Comparison of ENCODE assay signal across 8 mouse cellular contexts in the genomic region with DNA sequence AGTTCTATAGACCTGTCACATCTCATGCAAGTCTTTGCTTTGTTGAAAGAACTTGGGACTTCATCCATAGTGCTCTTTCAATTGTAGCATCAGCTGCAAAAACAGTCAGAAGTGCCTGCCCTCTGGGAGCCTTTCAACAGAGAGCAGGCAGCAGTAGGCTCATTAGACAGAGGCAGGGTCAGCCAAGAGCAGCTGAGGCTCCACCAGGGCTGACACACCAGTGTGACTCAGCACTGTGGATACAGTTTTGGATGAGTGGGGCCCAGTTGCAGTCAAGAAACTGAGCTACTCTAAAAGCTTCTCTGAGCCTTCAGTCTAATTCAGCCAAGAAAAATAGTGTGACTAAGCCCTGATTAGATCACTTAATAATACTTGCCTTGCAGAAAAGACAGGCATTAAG.
A peak's percentile ranks its signal among the peaks of the same experiment; 100 is the strongest.
DNase-seq lines count a peak whose midpoint lies in the region; ATAC-seq and TF ChIP-seq lines count a peak whose summit lies in the region.
"Had no signal": no experiment of that assay in that cellular context is flagged by ENCODE, and none has a peak within 500 bp of the region (broad histone marks: within the 10 kb centered on the region; RNA-seq: fewer than 3 reads in every experiment).

No protein-coding gene starts in this region.

- no peak; a peak in 1 of 4 replicates for TF ChIP-seq EP300 in MEL (IDR thresholded peaks at IDR 0.05; ENCODE audit: low read depth in 1 of 2, low read length in 2 of 2)

- no peaks in the 10 kb centered on the region for H3K9me3 ChIP-seq in MEL (replicated peaks; ENCODE audit: insufficient read depth, low read length)
- H3K9me3 ChIP-seq in embryonic facial prominence, embryonic 11.5 days (replicated peaks; ENCODE audit: control insufficient read depth, low read length) = no peaks in the 10 kb centered on the region

- no peak for TF ChIP-seq POLR2A in MEL (IDR thresholded peaks at IDR 0.05; ENCODE audit: control insufficient read depth in 1 of 2, insufficient read depth in 1 of 2, low read depth in 1 of 2, low read length in 2 of 2, poor library complexity in 1 of 2)

- H3K79me2 ChIP-seq in MEL (ENCODE audit: control insufficient read depth, insufficient read depth, low read length, poor library complexity) = no peaks in the 10 kb centered on the region

- no peaks in the 10 kb centered on the region for H3K27me3 ChIP-seq in MEL (ENCODE audit: control insufficient read depth in 1 of 2, insufficient read depth in 2 of 2, low read length in 2 of 2)
- H3K27me3 ChIP-seq in embryonic facial prominence, embryonic 11.5 days (ENCODE audit: control insufficient read depth, insufficient read depth, low read length) = no peaks in the 10 kb centered on the region

- DNase-seq in 3T3-L1 (ENCODE audit: low read depth, low spot score) = peak; percentile 88
- peak; percentile 50 for DNase-seq in MEL (ENCODE audit: low read depth, low spot score)
- DNase-seq in embryonic facial prominence, embryonic 11.5 days (ENCODE audit: low spot score) = no peak
- DNase-seq in heart, postnatal 14 days = peak; percentile 9
- no peak for DNase-seq in thymus, postnatal 25 days
- DNase-seq in cerebellum, postnatal 25 days = no peak
- DNase-seq: right cerebral cortex, adult 18-20 months had no signal

- no peak overlapping the region for H3K9ac ChIP-seq in MEL (ENCODE audit: control insufficient read depth, low read depth, low read length, poor library complexity, severe bottlenecking)
- no peak overlapping the region for H3K9ac ChIP-seq in embryonic facial prominence, embryonic 11.5 days (replicated peaks; ENCODE audit: low read length)

- no peak for TF ChIP-seq RAD21 in MEL (IDR thresholded peaks at IDR 0.05; ENCODE audit: low read depth, low read length)

- no peak overlapping the region for H3K4me3 ChIP-seq in MEL (ENCODE audit: control insufficient read depth in 1 of 2, insufficient read depth in 1 of 2, low read depth in 2 of 2, low read length in 2 of 2)
- H3K4me3 ChIP-seq in embryonic facial prominence, embryonic 11.5 days (ENCODE audit: low read depth, low read length) = no peak overlapping the region

- TF ChIP-seq CTCF in MEL (IDR thresholded peaks at IDR 0.05 in 2 of 3, conservative IDR thresholded peaks at IDR 0.05 in 1 of 3; ENCODE audit: control insufficient read depth in 1 of 3, insufficient read depth in 1 of 3, low read depth in 2 of 3, low read length in 3 of 3, poor library complexity in 1 of 3, severe bottlenecking in 1 of 3) = no peak

- peak; percentile 80 for ATAC-seq in embryonic facial prominence, embryonic 11.5 days (replicated peaks; ENCODE audit: insufficient number of reproducible peaks, low FRiP score, low TSS enrichment, low read depth)
- ATAC-seq in monocyte, adult 5-6 weeks (replicated peaks; ENCODE audit: insufficient number of reproducible peaks, low FRiP score, low TSS enrichment, poor library complexity, severe bottlenecking) = no peak

- intact Hi-C loops in heart, postnatal 14 days (cut with DNase I) = no loop called here

- peak overlapping the region; percentile 36; the same call in 1 of the 2 replicates for H3K27ac ChIP-seq in MEL (ENCODE audit: control insufficient read depth, low read depth, low read length)
- H3K27ac ChIP-seq in embryonic facial prominence, embryonic 11.5 days (replicated peaks; ENCODE audit: low read depth, low read length) = no peak overlapping the region

- H3K4me1 ChIP-seq in MEL (ENCODE audit: control insufficient read depth in 1 of 2, insufficient read depth in 2 of 2, low read length in 2 of 2) = peaks cover 0 to 3% of the 10 kb centered on the region in 2 experiments; a peak in 2 of 4 replicates
- no peaks in the 10 kb centered on the region for H3K4me1 ChIP-seq in embryonic facial prominence, embryonic 11.5 days (ENCODE audit: control insufficient read depth, insufficient read depth, low read length)

- no peak overlapping the region for H3K4me2 ChIP-seq in embryonic facial prominence, embryonic 11.5 days (ENCODE audit: low read depth, low read length)

- no peaks in the 10 kb centered on the region; a peak in 1 of 4 replicates for H3K36me3 ChIP-seq in MEL (ENCODE audit: control insufficient read depth in 1 of 2, insufficient read depth in 2 of 2, low read length in 2 of 2)
- H3K36me3 ChIP-seq in embryonic facial prominence, embryonic 11.5 days (replicated peaks; ENCODE audit: control insufficient read depth, insufficient read depth, low read depth, low read length) = no peaks in the 10 kb centered on the region

TF ChIP-seq in MEL, 35 proteins besides CTCF, POLR2A, EP300 and RAD21:
- no peak for TF ChIP-seq RCOR1 (IDR thresholded peaks at IDR 0.05; ENCODE audit: low read depth, low read length)
- TF ChIP-seq TCF12 (IDR thresholded peaks at IDR 0.05; ENCODE audit: low read depth, low read length) = no peak
- TF ChIP-seq MAZ (IDR thresholded peaks at IDR 0.05; ENCODE audit: low read depth, low read length) = no peak
- TF ChIP-seq SMC3 (IDR thresholded peaks at IDR 0.05; ENCODE audit: low read depth, low read length) = no peak
- TF ChIP-seq TBP (IDR thresholded peaks at IDR 0.05; ENCODE audit: low read depth, low read length) = no peak
- TF ChIP-seq GATA1 (IDR thresholded peaks at IDR 0.05; ENCODE audit: low read depth, low read length) = no peak
- TF ChIP-seq CHD1 (IDR thresholded peaks at IDR 0.05; ENCODE audit: low read depth, low read length) = no peak
- no peak for TF ChIP-seq ELF1 (IDR thresholded peaks at IDR 0.05; ENCODE audit: low read depth, low read length)
- TF ChIP-seq NELFE (IDR thresholded peaks at IDR 0.05; ENCODE audit: low read depth, low read length) = no peak
- TF ChIP-seq MAX (IDR thresholded peaks at IDR 0.05; ENCODE audit: low read length) = no peak
- no peak for TF ChIP-seq USF1 (IDR thresholded peaks at IDR 0.05; ENCODE audit: low read depth, low read length)
- no peak for TF ChIP-seq MEF2A (IDR thresholded peaks at IDR 0.05; ENCODE audit: extremely low read depth, insufficient replicate concordance, low read depth, low read length, poor library complexity, severe bottlenecking)
- TF ChIP-seq ZMIZ1 (IDR thresholded peaks at IDR 0.05; ENCODE audit: low read depth, low read length) = no peak
- no peak for TF ChIP-seq MAFK (IDR thresholded peaks at IDR 0.05; ENCODE audit: borderline replicate concordance, low read depth, low read length)

Comparison
In these comparisons a context has a peak if more than half of its experiments do, and no peak if none do; other contexts are left out.
1. DNase-seq: peak in 3T3-L1 (single experiment), MEL (single experiment) and heart, postnatal 14 days (2 of 2); none in embryonic facial prominence, embryonic 11.5 days (single experiment), thymus, postnatal 25 days (single experiment) and cerebellum, postnatal 25 days (0 of 2).